Mouse (Mus musculus): ENCODE measurements around the gene Slain1.

DNA sequence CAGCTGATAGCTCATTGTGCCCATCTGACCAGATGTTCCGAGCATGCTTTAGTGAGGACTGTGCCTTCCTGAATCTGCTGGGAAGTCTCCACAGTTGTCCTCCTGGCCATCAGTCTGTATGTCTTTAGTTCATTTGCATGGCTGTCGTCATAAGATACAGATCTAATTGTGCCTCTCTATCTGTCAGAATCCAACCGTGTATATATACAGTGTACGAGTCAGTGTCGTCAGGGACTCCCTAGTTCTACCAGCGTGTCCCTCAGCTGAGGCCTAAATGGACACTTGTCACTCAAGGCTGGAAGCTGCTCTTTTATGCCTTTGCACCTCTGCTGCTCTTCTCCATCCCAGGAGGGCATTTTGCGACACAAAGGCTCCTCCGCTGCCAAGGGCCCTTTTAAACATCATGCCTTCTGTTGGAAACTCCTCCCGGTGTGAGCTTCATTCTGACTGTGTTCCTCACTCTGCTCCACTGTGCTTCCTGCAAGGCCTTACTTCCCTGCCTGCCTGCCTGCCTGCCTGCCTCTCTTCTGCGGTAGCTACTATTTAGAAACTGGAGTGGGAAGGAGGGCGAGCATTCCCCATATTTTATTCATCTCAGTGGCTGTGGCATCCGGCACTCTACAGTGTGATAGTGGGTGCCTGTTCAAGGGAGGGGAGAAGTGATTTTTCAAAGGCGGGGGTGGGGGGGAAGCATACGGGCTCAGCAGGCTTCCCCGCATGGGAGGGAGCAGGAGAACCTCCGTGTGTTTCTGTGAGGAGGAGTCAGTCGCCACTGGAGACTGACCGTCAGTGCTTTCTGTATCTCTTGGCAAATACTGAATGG is 29.6 kb downstream of the Slain1 start:
- no peak for TF ChIP-seq CTCF (IDR thresholded peaks at IDR 0.05; ENCODE audit: insufficient read depth, low read length)
- TF ChIP-seq POLR2A (IDR thresholded peaks at IDR 0.05; ENCODE audit: borderline replicate concordance, extremely low read depth, low read depth, low read length): no peak

Data from lung, adult 2 months (tissue).